Mouse (Mus musculus): Measurements from ENCODE around the gene Esyt1.

DNA sequence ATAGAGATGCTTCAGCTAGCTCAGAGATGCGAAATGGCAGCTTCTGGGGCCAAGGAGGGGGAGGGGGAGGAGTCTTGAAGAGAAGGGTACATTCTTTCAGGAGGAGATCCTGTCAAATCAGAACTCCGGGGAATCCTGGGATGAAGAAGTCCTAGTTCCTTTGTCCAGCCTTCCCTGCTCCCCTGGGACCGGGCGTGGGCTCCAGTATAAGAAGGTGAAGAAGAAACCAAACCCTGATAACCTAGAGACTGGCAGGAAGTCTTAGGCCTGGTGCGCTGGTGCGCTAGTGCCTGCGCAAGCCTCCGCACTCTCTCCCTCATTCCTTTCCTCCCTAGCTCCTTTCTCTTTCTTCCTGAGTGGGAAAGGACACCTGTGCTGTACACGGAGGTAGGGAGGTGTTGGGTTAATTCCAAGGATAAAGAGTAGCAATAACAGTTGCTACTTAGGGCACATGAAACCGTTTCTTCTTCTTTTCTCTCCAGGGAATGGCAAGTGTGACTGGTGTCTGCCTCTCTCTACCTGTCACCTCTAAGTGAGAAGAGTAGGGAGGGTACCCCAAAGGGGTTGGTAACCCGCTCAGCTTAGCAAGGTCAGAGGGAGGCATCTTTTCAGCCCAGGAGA is 1.4 kb downstream of the Esyt1 start:
- TF ChIP-seq SRF (IDR thresholded peaks at IDR 0.05; ENCODE audit: control insufficient read depth, insufficient read length, low read depth) (no peak), USF1 (IDR thresholded peaks at IDR 0.05; ENCODE audit: low read depth) (no peak), POLR2A (IDR thresholded peaks at IDR 0.05; ENCODE audit: insufficient read length, low read depth) (no peak), CEBPB (IDR thresholded peaks at IDR 0.05; ENCODE audit: insufficient read depth, poor library complexity, severe bottlenecking) (no peak), MYOD1 (IDR thresholded peaks at IDR 0.05; ENCODE audit: control insufficient read depth in 1 of 3, insufficient read length in 2 of 3, low read depth in 2 of 3) (no peak), MYOG (IDR thresholded peaks at IDR 0.05; ENCODE audit: control insufficient read depth in 1 of 3, insufficient read depth in 1 of 3, insufficient read length in 2 of 3, low read depth in 2 of 3) (no peak), E2F4 (IDR thresholded peaks at IDR 0.05; ENCODE audit: insufficient read depth) (no peak), MAX (IDR thresholded peaks at IDR 0.05; ENCODE audit: low read depth) (no peak), REST (IDR thresholded peaks at IDR 0.05; ENCODE audit: insufficient read depth, insufficient read length) (no peak)
